Mouse (Mus musculus) lung, postnatal 0 days (tissue): Measurements from ENCODE around the gene Glrx5. TPM values are rescaled to one million over a fixed set of nuclear protein-coding genes. Genes with fewer than 3 reads are reported as not detected.

Experiments used
- ATAC-seq: fragments of 200-750 bp; cut with Nextera tagmentation; 2 replicates; pipeline ENCODE4 v1.8.0; 2017; ENCODE audit warnings: moderate library complexity
- DNase-seq: peaks from one replicate; pipeline ENCODE4 v3.0.0-alpha.2; 2016; ENCODE audit warnings: low spot score
- H3K27ac ChIP-seq: fragments of 300-500 bp; sonication (generic); 2 replicates; pipeline ENCODE4 v1.5.1; 2014; ENCODE audit warnings: antibody characterized with exemption, mild to moderate bottlenecking, low read length, mixed read lengths
- H3K27me3 ChIP-seq: fragments of 300-500 bp; sonication (generic); replicated peaks from 2 replicates; pipeline ENCODE4 v1.6.1; 2014; ENCODE audit warnings: low read length, mixed read lengths; ENCODE audit not compliant: insufficient read depth
- H3K36me3 ChIP-seq: fragments of 300-500 bp; sonication (generic); 2 replicates; pipeline ENCODE4 v1.6.1; 2014; ENCODE audit warnings: low read length, mixed read lengths; ENCODE audit not compliant: insufficient read depth
- H3K4me1 ChIP-seq: fragments of 300-500 bp; sonication (generic); 2 replicates; pipeline ENCODE4 v1.6.1; 2014; ENCODE audit warnings: antibody characterized with exemption, low read depth, low read length, mixed read lengths; ENCODE audit not compliant: insufficient read depth
- H3K4me2 ChIP-seq: fragments of 300-500 bp; sonication (generic); replicated peaks from 2 replicates; pipeline ENCODE4 v1.6.1; 2014; ENCODE audit warnings: low read depth, mild to moderate bottlenecking, low read length, moderate library complexity, mixed read lengths
- H3K4me3 ChIP-seq: fragments of 300-500 bp; sonication (generic); 2 replicates; pipeline ENCODE4 v1.5.1; 2014; ENCODE audit warnings: low read depth, low read length
- H3K9ac ChIP-seq: fragments of 300-500 bp; sonication (generic); replicated peaks from 2 replicates; pipeline ENCODE4 v1.6.1; 2014; ENCODE audit warnings: low read depth, mild to moderate bottlenecking
- H3K9me3 ChIP-seq: fragments of 300-500 bp; sonication (generic); 2 replicates; pipeline ENCODE4 v1.6.1; 2016; ENCODE audit warnings: low read length, mixed read lengths
- CTCF ChIP-seq: IDR thresholded peaks from 2 replicates; pipeline ENCODE4 v1.5.1; 2016; ENCODE audit warnings: antibody characterized with exemption, mild to moderate bottlenecking
- EP300 ChIP-seq: IDR thresholded peaks from 2 replicates; pipeline ENCODE4 v1.6.1; 2016; ENCODE audit warnings: antibody characterized with exemption, mild to moderate bottlenecking, control low read depth
- WGBS: fragments of 180-500 bp; shearing (Covaris S2); extraction: QIAGEN DNeasy Blood & Tissue Kit; methylation state at CpG from one replicate; pipeline ENCODE4 v1.1.7; 2014; 5-methylcytosine and 5-hydroxymethylcytosine counted together
- polyA plus RNA-seq: library from polyadenylated mRNA; unstranded; fragments of >200 nt; fragmentation: Nextera tagmentation; extraction: Ambion mirVana; gene quantifications from 2 replicates; pipeline ENCODE4 v1.2.1, GENCODE M21; 2015

The Glrx5 gene
- polyA plus RNA-seq, 1 experiment from 2014 or later, result 127 TPM

- WGBS, result 43% methylated on average over 14 of the region's 14 CpGs
Observed at GRCm38 (mm10) chr12:105034130-105034769, 1.8 kb downstream of the Glrx5 start.

GRCm38 (mm10) chr12:105038211-105038610 is 5.7 kb downstream of the Glrx5 start:
- Histone ChIP-seq H3K36me3 (no peaks in the 10 kb centered on the region), H3K4me3 (no peak overlapping the region), H3K9ac (no peak overlapping the region), H3K27ac (no peak overlapping the region), H3K9me3 (no peaks in the 10 kb centered on the region), H3K4me2 (no peak overlapping the region), H3K4me1 (peaks cover 19% of the 10 kb centered on the region), H3K27me3 (no peaks in the 10 kb centered on the region)
- WGBS, result 76% methylated on average over 11 of the region's 11 CpGs
- no peak for TF ChIP-seq CTCF
- TF ChIP-seq EP300, result no peak
- ATAC-seq (no peak), DNase-seq (no peak)

More at GRCm38 (mm10) chr12:105034130-105034769, 1.8 kb downstream of the Glrx5 start:
- H3K9me3 ChIP-seq, result no peaks in the 10 kb centered on the region
- H3K27me3 ChIP-seq, result no peaks in the 10 kb centered on the region
- TF ChIP-seq CTCF (no peak), EP300 (no peak)
- no peak for DNase-seq
- peak overlapping the region; percentile 76; the same call in 1 of the 2 replicates for H3K4me2 ChIP-seq
- H3K9ac ChIP-seq, result 0 out of 2 replicates have a peak overlapping the region, but pooled peaks have one; percentile 9
- H3K4me1 ChIP-seq, result peaks cover 29% of the 10 kb centered on the region
- H3K36me3 ChIP-seq, result no peaks in the 10 kb centered on the region
- no peak overlapping the region for H3K27ac ChIP-seq
- ATAC-seq, result no peak
- H3K4me3 ChIP-seq, result no peak overlapping the region

GRCm38 (mm10) chr12:105038918-105039317 is 6.4 kb downstream of the Glrx5 start:
- no peak overlapping the region for H3K4me3 ChIP-seq
- 0 out of 2 replicates have a peak overlapping the region, but pooled peaks have one; percentile 2 for H3K27ac ChIP-seq
- peak; percentile 20; the same call in 1 of the 2 replicates for ATAC-seq
- no peak overlapping the region for H3K9ac ChIP-seq
- no peaks in the 10 kb centered on the region for H3K9me3 ChIP-seq
- TF ChIP-seq CTCF (no peak), EP300 (no peak)
- WGBS, result 59% methylated on average over 7 of the region's 7 CpGs
- H3K4me2 ChIP-seq, result no peak overlapping the region
- no peak for DNase-seq
- H3K4me1 ChIP-seq, result peaks cover 13% of the 10 kb centered on the region
- H3K36me3 ChIP-seq, result no peaks in the 10 kb centered on the region
- H3K27me3 ChIP-seq, result no peaks in the 10 kb centered on the region

- Histone ChIP-seq H3K36me3 (no peaks in the 10 kb centered on the region), H3K9ac (no peak overlapping the region), H3K4me3 (no peak overlapping the region), H3K4me1 (peaks cover 8% of the 10 kb centered on the region), H3K27ac (0 out of 2 replicates have a peak overlapping the region, but pooled peaks have one; percentile 20), H3K27me3 (no peaks in the 10 kb centered on the region), H3K9me3 (no peaks in the 10 kb centered on the region), H3K4me2 (no peak overlapping the region)
- WGBS, result 29% methylated on average over 12 of the region's 12 CpGs
- DNase-seq (peak; percentile 62), ATAC-seq (peak; percentile 86)
- TF ChIP-seq CTCF (no peak), EP300 (no peak)
Observed at GRCm38 (mm10) chr12:105039578-105040289, 7.2 kb downstream of the Glrx5 start.

GRCm38 (mm10) chr12:105040950-105041349 is 8.5 kb downstream of the Glrx5 start:
- WGBS, result 94% methylated on average over 7 of the region's 7 CpGs
- Histone ChIP-seq H3K27me3 (no peaks in the 10 kb centered on the region), H3K9me3 (no peaks in the 10 kb centered on the region), H3K9ac (no peak overlapping the region), H3K4me1 (peaks cover 8% of the 10 kb centered on the region), H3K4me3 (no peak overlapping the region), H3K36me3 (no peaks in the 10 kb centered on the region), H3K27ac (no peak overlapping the region), H3K4me2 (no peak overlapping the region)
- ATAC-seq (no peak), DNase-seq (no peak)
- no peak for TF ChIP-seq EP300
- TF ChIP-seq CTCF, result no peak

- DNase-seq, result no peak
- H3K4me2 ChIP-seq, result no peak overlapping the region
- ATAC-seq, result no peak
- H3K36me3 ChIP-seq, result no peaks in the 10 kb centered on the region
- H3K4me3 ChIP-seq, result no peak overlapping the region
- H3K27me3 ChIP-seq, result no peaks in the 10 kb centered on the region
- no peak overlapping the region for H3K27ac ChIP-seq
- peaks cover 8% of the 10 kb centered on the region for H3K4me1 ChIP-seq
- no peak overlapping the region for H3K9ac ChIP-seq
- TF ChIP-seq EP300, result no peak
- TF ChIP-seq CTCF, result no peak
- WGBS, result 86% methylated on average over 5 of the region's 5 CpGs
- no peaks in the 10 kb centered on the region for H3K9me3 ChIP-seq
Observed at GRCm38 (mm10) chr12:105043081-105043480, 10.6 kb downstream of the Glrx5 start.
